Mouse (Mus musculus): ENCODE measurements at regions not wholly inside any gene's neighbourhood (a gene's known extent, or its start where the extent isn't known, plus 50 kb on each side); places are given as distances from the start of the nearest gene placed in this dataset.

DNA sequence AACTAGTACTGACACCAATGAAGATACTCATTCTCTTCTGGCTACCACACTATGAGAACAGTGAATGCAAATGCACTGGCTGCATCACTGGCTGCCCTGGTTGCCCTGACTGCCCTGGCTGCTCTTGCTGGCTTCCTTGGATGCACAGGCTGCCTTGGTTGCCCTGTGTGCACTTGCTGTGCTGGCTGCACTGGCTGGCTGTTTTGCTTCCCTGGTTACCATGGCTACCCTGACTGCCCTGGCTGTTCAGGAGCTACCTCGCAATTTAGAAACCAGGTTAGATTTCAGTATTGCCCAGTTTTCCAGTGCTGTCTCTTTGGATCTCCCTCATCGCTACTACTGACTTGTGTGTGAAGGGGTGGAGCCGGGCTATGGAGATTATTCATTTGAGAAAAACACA is 175.7 kb downstream of the Fat4 start:
- H3K27ac ChIP-seq (ENCODE audit: control insufficient read depth, insufficient read depth, low read depth, low read length), result no peak overlapping the region
- no peak overlapping the region for H3K4me3 ChIP-seq (ENCODE audit: control insufficient read depth, low read depth, low read length)
- TF ChIP-seq POLR2A (IDR thresholded peaks at IDR 0.05; ENCODE audit: control insufficient read depth, low read depth, low read length) (no peak), CTCF (IDR thresholded peaks at IDR 0.05; ENCODE audit: control insufficient read depth, insufficient read depth, insufficient replicate concordance, low read depth, low read length) (no peak)
- no peaks in the 10 kb centered on the region for H3K27me3 ChIP-seq (ENCODE audit: control insufficient read depth, insufficient read depth, low read length)
- H3K36me3 ChIP-seq (ENCODE audit: control insufficient read depth, insufficient read depth, low read length), result no peaks in the 10 kb centered on the region
- no peaks in the 10 kb centered on the region for H3K4me1 ChIP-seq (ENCODE audit: control insufficient read depth, insufficient read depth, low read length)

DNA sequence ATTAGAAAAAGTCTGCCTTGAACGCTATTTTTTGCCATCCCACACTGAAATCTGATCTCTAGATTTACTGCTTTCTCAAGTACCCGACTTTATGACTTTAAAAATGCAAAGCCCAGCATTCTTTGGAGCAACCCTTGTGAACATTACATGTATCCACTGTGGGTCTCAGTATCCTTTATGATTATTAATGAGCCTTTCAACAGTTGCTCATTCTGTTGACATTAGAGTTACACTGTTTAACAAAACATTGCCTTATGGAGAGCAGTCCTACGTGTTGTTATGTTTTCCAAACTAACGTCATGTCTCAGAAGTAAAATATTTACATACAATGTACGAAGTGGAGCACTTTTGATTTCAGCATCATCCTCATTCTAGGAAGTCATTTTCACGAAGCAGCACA is 178.7 kb downstream of the Fat4 start:
- Histone ChIP-seq H3K36me3 (ENCODE audit: control insufficient read depth, insufficient read depth, low read length) (no peaks in the 10 kb centered on the region), H3K27ac (ENCODE audit: control insufficient read depth, insufficient read depth, low read depth, low read length) (no peak overlapping the region), H3K4me3 (ENCODE audit: control insufficient read depth, low read depth, low read length) (no peak overlapping the region), H3K27me3 (ENCODE audit: control insufficient read depth, insufficient read depth, low read length) (no peaks in the 10 kb centered on the region), H3K4me1 (ENCODE audit: control insufficient read depth, insufficient read depth, low read length) (no peaks in the 10 kb centered on the region)
- TF ChIP-seq POLR2A (IDR thresholded peaks at IDR 0.05; ENCODE audit: control insufficient read depth, low read depth, low read length) (no peak), CTCF (IDR thresholded peaks at IDR 0.05; ENCODE audit: control insufficient read depth, insufficient read depth, insufficient replicate concordance, low read depth, low read length) (no peak)

DNA sequence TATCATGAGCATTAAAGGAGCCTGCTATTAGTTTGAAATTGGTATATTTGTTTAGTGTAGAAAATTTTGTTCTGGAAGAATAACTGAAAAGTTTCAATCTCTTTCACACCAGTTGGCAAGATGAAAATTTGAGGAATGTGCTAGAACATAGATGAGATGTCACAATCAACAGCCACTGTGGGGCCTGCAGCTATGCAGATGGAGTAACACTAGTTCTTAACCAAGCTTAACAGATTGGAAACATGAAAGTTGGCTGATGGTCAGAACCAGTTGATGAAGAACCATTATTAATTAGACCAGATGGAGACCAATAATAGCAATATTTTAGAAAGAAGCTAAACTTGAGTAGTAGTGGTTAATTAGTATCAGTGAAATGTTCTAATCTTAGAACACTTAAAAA is 182.3 kb downstream of the Fat4 start:
- Histone ChIP-seq H3K36me3 (ENCODE audit: control insufficient read depth, insufficient read depth, low read length) (no peaks in the 10 kb centered on the region), H3K4me1 (ENCODE audit: control insufficient read depth, insufficient read depth, low read length) (no peaks in the 10 kb centered on the region), H3K4me3 (ENCODE audit: control insufficient read depth, low read depth, low read length) (no peak overlapping the region), H3K27ac (ENCODE audit: control insufficient read depth, insufficient read depth, low read depth, low read length) (no peak overlapping the region), H3K27me3 (ENCODE audit: control insufficient read depth, insufficient read depth, low read length) (no peaks in the 10 kb centered on the region)
- TF ChIP-seq CTCF (IDR thresholded peaks at IDR 0.05; ENCODE audit: control insufficient read depth, insufficient read depth, insufficient replicate concordance, low read depth, low read length) (no peak), POLR2A (IDR thresholded peaks at IDR 0.05; ENCODE audit: control insufficient read depth, low read depth, low read length) (no peak)

DNA sequence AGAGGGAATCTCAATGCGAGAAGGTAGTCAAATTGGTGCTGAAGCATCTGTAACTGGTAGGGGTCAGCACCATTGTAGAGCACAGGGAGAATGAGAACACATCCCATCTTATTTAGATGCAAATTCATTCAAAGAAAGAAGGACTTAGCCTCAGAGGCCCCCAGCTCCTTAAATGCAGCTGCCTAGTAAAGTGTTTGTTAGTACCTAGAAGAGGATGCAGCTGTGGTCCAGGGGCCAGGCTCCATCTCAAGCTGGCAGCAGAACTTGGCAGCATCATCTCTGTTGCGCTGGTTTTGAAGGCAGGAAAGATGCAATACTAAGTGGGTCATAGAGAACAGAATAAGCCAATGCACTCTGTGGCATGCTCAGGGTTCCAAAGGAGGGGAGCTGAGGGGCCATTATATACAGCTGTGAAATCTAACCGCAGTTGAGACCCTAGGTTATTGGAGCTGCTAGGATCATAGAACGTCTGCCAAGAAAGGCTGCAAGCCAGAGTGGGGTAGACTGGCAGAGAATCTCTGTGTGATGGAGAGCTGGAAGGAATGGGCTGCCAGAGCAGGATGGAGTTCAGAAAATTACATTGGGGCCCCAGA is 196.0 kb downstream of the Fat4 start:
- Histone ChIP-seq H3K4me1 (ENCODE audit: control insufficient read depth, insufficient read depth, low read length) (no peaks in the 10 kb centered on the region), H3K27ac (ENCODE audit: control insufficient read depth, insufficient read depth, low read depth, low read length) (no peak overlapping the region), H3K4me3 (ENCODE audit: control insufficient read depth, low read depth, low read length) (no peak overlapping the region), H3K27me3 (ENCODE audit: control insufficient read depth, insufficient read depth, low read length) (no peaks in the 10 kb centered on the region), H3K36me3 (ENCODE audit: control insufficient read depth, insufficient read depth, low read length) (no peaks in the 10 kb centered on the region)
- TF ChIP-seq POLR2A (IDR thresholded peaks at IDR 0.05; ENCODE audit: control insufficient read depth, low read depth, low read length) (no peak), CTCF (IDR thresholded peaks at IDR 0.05; ENCODE audit: control insufficient read depth, insufficient read depth, insufficient replicate concordance, low read depth, low read length) (no peak)

DNA sequence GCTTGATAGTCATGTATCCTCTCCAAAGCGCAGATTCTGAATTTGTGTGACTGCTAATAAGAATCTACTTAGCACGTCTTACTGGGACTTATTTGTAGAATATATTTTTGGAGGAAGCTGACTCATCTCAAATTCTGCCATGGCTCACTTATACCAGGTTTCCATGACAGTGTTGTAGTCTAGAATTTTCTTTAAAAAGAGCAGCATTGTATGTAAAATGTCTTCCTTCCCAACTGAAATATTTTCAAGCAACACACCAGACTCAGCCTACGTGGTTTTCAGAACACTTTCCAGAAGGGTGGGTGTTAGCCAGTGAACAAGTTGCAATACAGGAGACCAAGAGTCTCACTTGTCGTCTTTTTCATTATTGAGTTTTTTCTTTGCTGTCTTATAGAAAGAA is 202.2 kb downstream of the Fat4 start:
- no peak for TF ChIP-seq POLR2A (IDR thresholded peaks at IDR 0.05; ENCODE audit: control insufficient read depth, low read depth, low read length)
- no peak for TF ChIP-seq CTCF (IDR thresholded peaks at IDR 0.05; ENCODE audit: control insufficient read depth, insufficient read depth, insufficient replicate concordance, low read depth, low read length)
- Histone ChIP-seq H3K4me3 (ENCODE audit: control insufficient read depth, low read depth, low read length) (no peak overlapping the region), H3K27me3 (ENCODE audit: control insufficient read depth, insufficient read depth, low read length) (no peaks in the 10 kb centered on the region)

DNA sequence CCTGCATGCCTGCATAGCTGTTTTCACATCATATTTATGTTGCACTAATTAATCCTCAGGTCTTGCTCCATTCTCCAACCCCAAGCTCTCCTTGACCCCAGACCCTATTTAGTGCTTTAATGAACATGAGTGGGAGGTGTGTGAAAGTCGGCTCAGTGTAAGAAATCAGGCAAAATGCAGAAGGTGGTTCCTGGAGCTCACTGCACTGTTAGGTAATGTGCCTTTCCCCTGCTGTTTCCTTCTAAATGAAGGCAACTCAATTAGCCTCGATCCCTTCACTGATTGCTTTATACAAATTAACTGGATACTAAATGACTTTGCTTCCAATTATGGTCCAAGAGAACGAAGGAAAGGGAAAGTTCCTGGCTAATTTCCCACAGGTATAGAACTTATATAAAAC is 215.6 kb downstream of the Fat4 start:
- Histone ChIP-seq H3K27ac (ENCODE audit: control insufficient read depth, insufficient read depth, low read depth, low read length) (no peak overlapping the region), H3K27me3 (ENCODE audit: control insufficient read depth, insufficient read depth, low read length) (no peaks in the 10 kb centered on the region), H3K4me3 (ENCODE audit: control insufficient read depth, low read depth, low read length) (no peak overlapping the region), H3K4me1 (ENCODE audit: control insufficient read depth, insufficient read depth, low read length) (no peaks in the 10 kb centered on the region), H3K36me3 (ENCODE audit: control insufficient read depth, insufficient read depth, low read length) (no peaks in the 10 kb centered on the region)
- no peak for TF ChIP-seq POLR2A (IDR thresholded peaks at IDR 0.05; ENCODE audit: control insufficient read depth, low read depth, low read length)
- TF ChIP-seq CTCF (IDR thresholded peaks at IDR 0.05; ENCODE audit: control insufficient read depth, insufficient read depth, insufficient replicate concordance, low read depth, low read length), result no peak

More for the DNA sequence above, 202.2 kb downstream of the Fat4 start:
- no peaks in the 10 kb centered on the region for H3K36me3 ChIP-seq (ENCODE audit: control insufficient read depth, insufficient read depth, low read length)
- H3K4me1 ChIP-seq (ENCODE audit: control insufficient read depth, insufficient read depth, low read length), result no peaks in the 10 kb centered on the region
- H3K27ac ChIP-seq (ENCODE audit: control insufficient read depth, insufficient read depth, low read depth, low read length), result no peak overlapping the region

DNA sequence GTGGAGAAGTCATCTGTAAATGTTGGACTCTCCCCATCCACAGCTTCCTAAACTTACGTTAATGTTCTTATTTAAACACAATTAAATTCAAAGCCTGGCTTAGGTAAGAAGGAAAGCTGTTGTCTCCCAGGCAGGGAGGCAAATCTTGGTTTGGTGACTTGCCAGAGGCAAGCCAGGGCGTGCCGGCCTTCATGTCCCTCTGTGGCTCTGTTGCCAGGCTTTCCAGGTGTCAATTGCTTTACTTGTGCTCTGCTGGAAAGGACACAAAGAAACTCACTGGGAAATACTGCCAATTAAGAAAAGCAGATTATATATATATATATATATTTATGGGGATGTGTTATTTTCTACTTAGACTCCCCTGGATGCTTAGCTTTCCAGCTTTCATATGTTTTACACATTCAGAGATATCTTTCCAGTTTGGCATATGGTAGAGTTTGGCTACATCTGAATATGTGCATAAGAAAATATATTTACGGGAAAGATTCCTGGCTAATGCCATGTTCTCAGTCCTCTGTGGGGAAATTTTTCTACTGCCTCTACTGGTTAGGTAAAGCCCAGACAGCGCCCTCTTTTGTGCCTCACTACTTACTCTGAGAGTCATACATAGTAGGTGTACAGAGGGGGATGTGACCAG is 223.1 kb downstream of the Fat4 start:
- Histone ChIP-seq H3K27me3 (ENCODE audit: control insufficient read depth, insufficient read depth, low read length) (no peaks in the 10 kb centered on the region), H3K27ac (ENCODE audit: control insufficient read depth, insufficient read depth, low read depth, low read length) (no peak overlapping the region), H3K36me3 (ENCODE audit: control insufficient read depth, insufficient read depth, low read length) (no peaks in the 10 kb centered on the region), H3K4me1 (ENCODE audit: control insufficient read depth, insufficient read depth, low read length) (no peaks in the 10 kb centered on the region), H3K4me3 (ENCODE audit: control insufficient read depth, low read depth, low read length) (no peak overlapping the region)
- TF ChIP-seq POLR2A (IDR thresholded peaks at IDR 0.05; ENCODE audit: control insufficient read depth, low read depth, low read length) (no peak), CTCF (IDR thresholded peaks at IDR 0.05; ENCODE audit: control insufficient read depth, insufficient read depth, insufficient replicate concordance, low read depth, low read length) (no peak)

All from testis, adult 2 months (tissue).